Mouse (Mus musculus) lung, adult 2 months (tissue): ENCODE results near the gene Vps36.

Experiments used
- CTCF ChIP-seq: fragments of 200-500 bp; IDR thresholded peaks from 2 replicates; pipeline ENCODE4 v1.5.1; 2011; ENCODE audit warnings: mild to moderate bottlenecking, low read length, control low read depth; ENCODE audit not compliant: insufficient read depth
- POLR2A ChIP-seq: fragments of 200-500 bp; IDR thresholded peaks from 2 replicates; pipeline ENCODE4 v1.6.1; 2011; ENCODE audit warnings: low read depth, mild to moderate bottlenecking, control low read depth, low read length, borderline replicate concordance; ENCODE audit errors: extremely low read depth

- TF ChIP-seq CTCF: no peak
- no peak for TF ChIP-seq POLR2A
These were observed 23.4 kb upstream of the Vps36 start for GRCm38 (mm10) chr8:22169167-22169566.
